Mouse (Mus musculus): ENCODE data around the gene Ms4a4c. TPM values are rescaled to one million over a fixed set of nuclear protein-coding genes. Genes with fewer than 3 reads are reported as not detected.

Gene Ms4a4c
- 0.43 and 0.91 TPM in 2 replicates for polyA plus RNA-seq (2012; rRNA removed)

DNA sequence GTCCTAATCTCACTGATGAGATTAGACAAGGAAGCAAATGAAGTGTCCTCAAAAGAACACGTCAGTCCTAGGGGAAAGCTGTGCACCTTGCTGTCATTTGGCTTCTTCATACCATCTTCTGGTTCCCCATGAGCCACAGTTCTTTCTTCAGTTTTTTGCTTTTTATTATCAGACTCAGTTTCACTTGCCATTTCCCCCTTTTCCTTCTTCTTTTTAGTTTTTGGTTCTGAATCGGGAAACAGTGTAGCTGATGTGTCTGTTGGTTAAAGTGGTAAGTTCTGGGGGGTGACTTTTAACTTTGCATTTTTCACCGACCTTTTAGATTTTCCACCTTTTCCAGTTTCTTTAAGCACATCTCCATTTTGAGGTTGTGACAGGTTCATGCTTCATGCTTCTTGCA is at the start of gene Ms4a4c:
Gene Ms4a4c (plus strand): TSS at position 244 of the 400 bp plus-strand sequence.

DNA sequence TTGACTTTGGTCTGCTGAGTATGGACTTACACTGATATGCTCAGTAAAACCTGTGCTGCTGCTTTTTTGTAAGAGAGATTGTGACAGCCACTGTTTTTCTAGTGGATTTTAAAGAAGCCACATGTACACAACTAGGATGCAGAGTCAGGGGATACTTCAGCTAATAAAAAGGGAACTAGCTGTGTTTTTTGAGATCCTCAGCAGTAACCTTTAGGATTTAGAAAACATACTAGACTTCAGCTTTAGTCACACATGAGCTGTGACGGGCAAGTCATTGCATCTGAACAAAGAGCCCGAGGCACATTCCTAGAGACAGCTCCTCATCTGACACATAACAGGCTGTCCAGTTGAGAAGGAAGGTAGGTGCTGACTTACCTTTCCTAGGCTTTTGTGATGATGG is 29.3 kb upstream of the Ms4a4c start, which contains the start of gene Ms4a4a:
Gene Ms4a4a (plus strand): TSS at position 251 of the 400 bp plus-strand sequence.

GRCm38 (mm10) chr19:11443338-11443737 is 38.8 kb downstream of the Ms4a4c start, which contains the start of gene Ms4a4b:
Ms4a4b (plus strand) TSS chr19:11443553.

GRCm38 (mm10) chr19:11469215-11469614 is 64.6 kb downstream of the Ms4a4c start, which contains the start of gene Ms4a6c:
Ms4a6c (plus strand) TSS chr19:11469366.

Other genes starting within 250 kb of the Ms4a4c start
- gene 1700025F22Rik, start 239.4 kb upstream of the Ms4a4c start, polyA plus RNA-seq (2012; rRNA removed), result not detected in 2 replicates
- gene Ms4a13, start 208.0 kb upstream of the Ms4a4c start, polyA plus RNA-seq (2012; rRNA removed), result not detected in 2 replicates
- not detected in 2 replicates for gene Ms4a12, start 172.3 kb upstream of the Ms4a4c start, polyA plus RNA-seq (2012; rRNA removed)
- gene Ms4a1, start 138.5 kb upstream of the Ms4a4c start, polyA plus RNA-seq (2012; rRNA removed), result 0.01 TPM in 1 of 2 replicates, not detected in the other
- not detected in 2 replicates for gene Ms4a5, start 120.9 kb upstream of the Ms4a4c start, polyA plus RNA-seq (2012; rRNA removed)
- 0.02 and 0.03 TPM in 2 replicates for gene Ms4a14, start 90.3 kb upstream of the Ms4a4c start, polyA plus RNA-seq (2012; rRNA removed)
- 0.51 and 0.99 TPM in 2 replicates for gene Ms4a7, start 68.6 kb upstream of the Ms4a4c start, polyA plus RNA-seq (2012; rRNA removed)
- gene Ms4a4a, start 29.2 kb upstream of the Ms4a4c start, polyA plus RNA-seq (2012; rRNA removed), result 0.26 and 0.45 TPM in 2 replicates
- 0.23 TPM in 2 replicates for gene Ms4a4b, start 38.8 kb downstream of the Ms4a4c start, polyA plus RNA-seq (2012; rRNA removed)
- 4.0 and 5.7 TPM in 2 replicates for gene Ms4a6c, start 64.6 kb downstream of the Ms4a4c start, polyA plus RNA-seq (2012; rRNA removed)
- 0.07 and 0.09 TPM in 2 replicates for gene Gm8369, start 81.2 kb downstream of the Ms4a4c start, polyA plus RNA-seq (2012; rRNA removed)
- 1.1 and 1.7 TPM in 2 replicates for gene Ms4a6b, start 111.7 kb downstream of the Ms4a4c start, polyA plus RNA-seq (2012; rRNA removed)
- gene Ms4a4d, start 132.0 kb downstream of the Ms4a4c start, polyA plus RNA-seq (2012; rRNA removed), result 0.08 and 0.09 TPM in 2 replicates
- 2.1 and 2.8 TPM in 2 replicates for gene Ms4a6d, start 200.1 kb downstream of the Ms4a4c start, polyA plus RNA-seq (2012; rRNA removed)
- gene Ms4a2, start 218.9 kb downstream of the Ms4a4c start, polyA plus RNA-seq (2012; rRNA removed), result 0.63 and 0.89 TPM in 2 replicates
- gene Ms4a3, start 236.1 kb downstream of the Ms4a4c start, polyA plus RNA-seq (2012; rRNA removed), result 11.5 and 18.1 TPM in 2 replicates

Measured in liver, embryonic 14 days (tissue).